ENCODE assay signal across 8 mouse cellular contexts in the genomic region with DNA sequence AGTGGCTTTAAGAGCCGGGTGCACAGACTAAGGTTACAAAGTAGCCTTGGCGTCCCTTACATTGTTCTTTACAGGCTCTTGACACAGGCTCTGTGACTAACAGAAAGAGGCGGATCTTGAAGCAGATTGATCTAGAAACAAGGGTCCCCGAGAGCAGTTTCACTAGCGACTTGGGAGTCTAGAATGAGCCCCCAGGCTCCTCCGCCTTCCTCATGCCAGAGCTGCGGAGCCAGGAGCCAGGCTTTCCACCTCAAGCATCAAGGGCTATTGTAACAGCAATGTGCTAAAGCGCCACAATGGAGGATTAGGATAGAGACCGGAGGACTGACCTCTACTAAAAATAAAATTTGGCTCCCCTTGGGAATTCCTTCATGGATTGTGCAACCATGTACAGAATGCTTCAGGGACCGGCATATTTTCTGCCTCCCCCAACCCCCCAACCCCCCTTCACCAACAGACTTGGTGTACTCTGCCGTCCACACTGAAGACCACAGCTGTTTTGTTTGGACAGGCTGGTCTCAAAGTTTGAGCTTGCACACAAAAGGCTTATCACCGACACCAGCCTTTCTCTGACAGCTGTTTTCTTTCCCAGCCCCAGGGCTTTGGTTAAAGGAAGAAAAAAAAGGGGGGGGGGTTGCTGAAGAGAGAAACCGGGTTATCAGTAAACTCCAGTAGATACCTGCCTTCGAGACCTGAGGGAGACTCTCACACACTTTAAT.
DNase-seq lines count a peak whose midpoint lies in the region; ATAC-seq and TF ChIP-seq lines count a peak whose summit lies in the region.

No protein-coding gene starts in this region.

- DNase-seq in Muller cell, postnatal 12 days (ENCODE audit: inconsistent ontology term) = peak; percentile 79
- DNase-seq in embryo, embryonic 10.5 days (ENCODE audit: low spot score) = peak; percentile 79
- DNase-seq in lung, postnatal 0 days (ENCODE audit: low spot score) = peak; percentile 90
- DNase-seq in cerebellum, postnatal 36 days = no peak
- no peak for DNase-seq in layer of hippocampus, adult 18-20 months (ENCODE audit: low spot score in 2 of 2)

- peak overlapping the region; percentile 77 for H3K27ac ChIP-seq in heart, embryonic 12.5 days (ENCODE audit: poor library complexity, severe bottlenecking)
- peak overlapping the region; percentile 97 for H3K27ac ChIP-seq in kidney, embryonic 14.5 days (ENCODE audit: low read depth, low read length)
- peak overlapping the region; percentile 85 for H3K27ac ChIP-seq in lung, postnatal 0 days (ENCODE audit: low read length)
- H3K27ac ChIP-seq in stomach, embryonic 14.5 days (ENCODE audit: low read length) = peak overlapping the region; percentile 57

- TF ChIP-seq CTCF in lung, postnatal 0 days (IDR thresholded peaks at IDR 0.05) = no peak

- 0 out of 2 replicates have a peak overlapping the region, but pooled peaks have one; percentile 52 for H3K9ac ChIP-seq in heart, embryonic 12.5 days
- peak overlapping the region; percentile 54; the same call in 1 of the 2 replicates for H3K9ac ChIP-seq in kidney, embryonic 14.5 days (ENCODE audit: low read depth, low read length)
- H3K9ac ChIP-seq in lung, postnatal 0 days (replicated peaks; ENCODE audit: low read depth) = no peak overlapping the region
- H3K9ac ChIP-seq in stomach, embryonic 14.5 days (replicated peaks; ENCODE audit: low read depth, low read length) = no peak overlapping the region

- H3K4me1 ChIP-seq in heart, embryonic 12.5 days (replicated peaks) = peaks cover 8% of the 10 kb centered on the region
- H3K4me1 ChIP-seq in kidney, embryonic 14.5 days (ENCODE audit: control insufficient read depth, insufficient read depth, low read length) = peaks cover 31% of the 10 kb centered on the region
- no peaks in the 10 kb centered on the region; the same call in none of the 2 replicates for H3K4me1 ChIP-seq in lung, postnatal 0 days (ENCODE audit: insufficient read depth, low read depth, low read length)
- peaks cover 10% of the 10 kb centered on the region for H3K4me1 ChIP-seq in stomach, embryonic 14.5 days (ENCODE audit: control insufficient read depth, insufficient read depth, low read length)

- peak overlapping the region; percentile 43 for H3K4me3 ChIP-seq in heart, embryonic 12.5 days
- H3K4me3 ChIP-seq in kidney, embryonic 14.5 days (ENCODE audit: low read length) = peak overlapping the region; percentile 25
- H3K4me3 ChIP-seq in lung, postnatal 0 days (ENCODE audit: low read depth, low read length) = peak overlapping the region; percentile 34
- peak overlapping the region; percentile 29 for H3K4me3 ChIP-seq in stomach, embryonic 14.5 days (ENCODE audit: low read depth, low read length)

- peak; percentile 87 for ATAC-seq in heart, embryonic 12.5 days (ENCODE audit: insufficient number of reproducible peaks, low FRiP score)
- ATAC-seq in kidney, embryonic 14.5 days (ENCODE audit: low FRiP score, low TSS enrichment) = peak; percentile 77
- peak; percentile 92 for ATAC-seq in lung, postnatal 0 days
- ATAC-seq in stomach, embryonic 14.5 days (ENCODE audit: insufficient number of reproducible peaks, insufficient read depth, low FRiP score, low read depth) = peak; percentile 77; the same call in 1 of the 2 replicates

- peak; percentile 89 for TF ChIP-seq EP300 in lung, postnatal 0 days (IDR thresholded peaks at IDR 0.05)

- no peaks in the 10 kb centered on the region for H3K36me3 ChIP-seq in heart, embryonic 12.5 days
- no peaks in the 10 kb centered on the region for H3K36me3 ChIP-seq in kidney, embryonic 14.5 days (ENCODE audit: control insufficient read depth, insufficient read depth, low read length)
- no peaks in the 10 kb centered on the region for H3K36me3 ChIP-seq in lung, postnatal 0 days (ENCODE audit: insufficient read depth, low read length)
- H3K36me3 ChIP-seq in stomach, embryonic 14.5 days (ENCODE audit: control insufficient read depth, insufficient read depth, low read length) = no peaks in the 10 kb centered on the region

- no peaks in the 10 kb centered on the region for H3K9me3 ChIP-seq in heart, embryonic 12.5 days (replicated peaks)
- H3K9me3 ChIP-seq in kidney, embryonic 14.5 days (ENCODE audit: control insufficient read depth, low read length) = no peaks in the 10 kb centered on the region
- no peaks in the 10 kb centered on the region for H3K9me3 ChIP-seq in lung, postnatal 0 days (ENCODE audit: low read length)
- H3K9me3 ChIP-seq in stomach, embryonic 14.5 days (ENCODE audit: control insufficient read depth, low read depth, low read length) = no peaks in the 10 kb centered on the region

- 0 out of 2 replicates have a peak, but pooled peaks cover 5% of the 10 kb centered on the region for H3K27me3 ChIP-seq in heart, embryonic 12.5 days (replicated peaks)
- no peaks in the 10 kb centered on the region for H3K27me3 ChIP-seq in kidney, embryonic 14.5 days (ENCODE audit: control insufficient read depth, insufficient read depth, low read length)
- no peaks in the 10 kb centered on the region for H3K27me3 ChIP-seq in lung, postnatal 0 days (replicated peaks; ENCODE audit: insufficient read depth, low read length)
- no peaks in the 10 kb centered on the region for H3K27me3 ChIP-seq in stomach, embryonic 14.5 days (ENCODE audit: control insufficient read depth, insufficient read depth, low read length)

- H3K4me2 ChIP-seq in heart, embryonic 12.5 days = peak overlapping the region; percentile 68
- H3K4me2 ChIP-seq in kidney, embryonic 14.5 days (replicated peaks; ENCODE audit: low read depth, low read length) = peak overlapping the region; percentile 49
- H3K4me2 ChIP-seq in lung, postnatal 0 days (replicated peaks; ENCODE audit: low read depth, low read length) = peak overlapping the region; percentile 58
- peak overlapping the region; percentile 54 for H3K4me2 ChIP-seq in stomach, embryonic 14.5 days (replicated peaks; ENCODE audit: low read depth, low read length)

- WGBS in heart, embryonic 12.5 days = 3% methylated on average over 14 of the region's 14 CpGs
- 7% methylated on average over 14 of the region's 14 CpGs for WGBS in kidney, embryonic 14.5 days
- WGBS in lung, postnatal 0 days = 3% methylated on average over 14 of the region's 14 CpGs
- 8% methylated on average over 14 of the region's 14 CpGs for WGBS in stomach, embryonic 14.5 days

Comparison
In these comparisons a context has a peak if more than half of its experiments do, and no peak if none do; other contexts are left out.
1. DNase-seq: peak in Muller cell, postnatal 12 days (single experiment), embryo, embryonic 10.5 days (single experiment) and lung, postnatal 0 days (single experiment); none in cerebellum, postnatal 36 days (0 of 2) and layer of hippocampus, adult 18-20 months (0 of 2).
2. H3K9ac ChIP-seq: peak in heart, embryonic 12.5 days (single experiment) and kidney, embryonic 14.5 days (single experiment); none in lung, postnatal 0 days (single experiment) and stomach, embryonic 14.5 days (single experiment).
3. Peak in every context shown above with its lines, with median percentiles within 50 percentile points of each other: ATAC-seq, H3K27ac ChIP-seq, H3K4me2 ChIP-seq and H3K4me3 ChIP-seq.